ENCODE assay signal across 7 mouse cellular contexts in genomic region chr8:91801241-91801811, GRCm38 (mm10). TPM values are rescaled to one million over a fixed set of nuclear protein-coding genes. Genes with fewer than 3 reads are reported as not detected.
A peak's percentile ranks its signal among the peaks of the same experiment; 100 is the strongest.
DNase-seq lines count a peak whose midpoint lies in the region; ATAC-seq and TF ChIP-seq lines count a peak whose summit lies in the region.

No protein-coding gene starts in this region.

- no peaks in the 10 kb centered on the region for H3K9me3 ChIP-seq in hindbrain, postnatal 0 days (ENCODE audit: low read length)
- H3K9me3 ChIP-seq in liver, embryonic 14.5 days (ENCODE audit: control insufficient read depth, low read length), result no peaks in the 10 kb centered on the region
- H3K9me3 ChIP-seq in neural tube, embryonic 12.5 days, result no peaks in the 10 kb centered on the region

- peak; percentile 89 for DNase-seq in adrenal gland, adult 2 months
- DNase-seq in cerebellum, adult 9-10 months, result peak; percentile 60
- DNase-seq in gastrocnemius, adult 2 months, result peak; percentile 78
- DNase-seq in hindbrain, postnatal 0 days (ENCODE audit: low spot score), result peak; percentile 80
- no peak for DNase-seq in liver, embryonic 14.5 days (ENCODE audit: low read depth in 3 of 3, low spot score in 3 of 3)
- no peak for DNase-seq in right cerebral cortex, postnatal 10 days (ENCODE audit: low spot score in 2 of 2)

- ATAC-seq in hindbrain, postnatal 0 days, result peak; percentile 85
- peak; percentile 43; the same call in 1 of the 2 replicates for ATAC-seq in liver, embryonic 14.5 days (ENCODE audit: insufficient read depth)
- ATAC-seq in neural tube, embryonic 12.5 days (ENCODE audit: low FRiP score, low read depth), result peak; percentile 87

- intact Hi-C loops in gastrocnemius, adult 2 months (cut with DNase I), result no loop called here

- no peaks in the 10 kb centered on the region for H3K36me3 ChIP-seq in hindbrain, postnatal 0 days (ENCODE audit: insufficient read depth, low read length)
- H3K36me3 ChIP-seq in liver, embryonic 14.5 days (replicated peaks; ENCODE audit: control insufficient read depth, insufficient read depth, low read depth), result no peaks in the 10 kb centered on the region
- no peaks in the 10 kb centered on the region; the same call in 1 of the 2 replicates for H3K36me3 ChIP-seq in neural tube, embryonic 12.5 days

- peak overlapping the region; percentile 81 for H3K27ac ChIP-seq in gastrocnemius, adult 2 months
- peak overlapping the region; percentile 57 for H3K27ac ChIP-seq in hindbrain, postnatal 0 days
- H3K27ac ChIP-seq in liver, embryonic 14.5 days, result no peak overlapping the region
- peak overlapping the region; percentile 78 for H3K27ac ChIP-seq in neural tube, embryonic 12.5 days

- H3K4me1 ChIP-seq in hindbrain, postnatal 0 days (ENCODE audit: insufficient read depth, low read length), result peaks cover 11% of the 10 kb centered on the region; the same call in 1 of the 2 replicates
- H3K4me1 ChIP-seq in liver, embryonic 14.5 days (replicated peaks; ENCODE audit: control insufficient read depth in 2 of 2, insufficient read depth in 2 of 2, low read length in 1 of 2), result no peaks in the 10 kb centered on the region
- H3K4me1 ChIP-seq in neural tube, embryonic 12.5 days, result peaks cover 85% of the 10 kb centered on the region

- no peak for TF ChIP-seq CTCF in gastrocnemius, adult 2 months (IDR thresholded peaks at IDR 0.05)
- no peak for TF ChIP-seq CTCF in hindbrain, postnatal 0 days (IDR thresholded peaks at IDR 0.05; ENCODE audit: low read depth)
- no peak for TF ChIP-seq CTCF in liver, embryonic 14.5 days (IDR thresholded peaks at IDR 0.05; ENCODE audit: low read depth)

- 2% methylated on average over 55 of the region's 57 CpGs for WGBS in hindbrain, postnatal 0 days
- WGBS in liver, embryonic 14.5 days (ENCODE audit: insufficient replicate concordance), result under 1% methylated on average over 44 of the region's 57 CpGs
- WGBS in neural tube, embryonic 12.5 days, result under 1% methylated on average over 55 of the region's 57 CpGs

- TF ChIP-seq EP300 in liver, embryonic 14.5 days (IDR thresholded peaks at IDR 0.05; ENCODE audit: low read depth), result no peak

- H3K4me2 ChIP-seq in hindbrain, postnatal 0 days (ENCODE audit: low read depth, low read length), result peak overlapping the region; percentile 64
- peak overlapping the region; percentile 57 for H3K4me2 ChIP-seq in liver, embryonic 14.5 days (ENCODE audit: low read depth)
- H3K4me2 ChIP-seq in neural tube, embryonic 12.5 days (replicated peaks), result peak overlapping the region; percentile 84

- H3K27me3 ChIP-seq in hindbrain, postnatal 0 days (ENCODE audit: insufficient read depth, low read length), result peaks cover 45% of the 10 kb centered on the region
- H3K27me3 ChIP-seq in liver, embryonic 14.5 days (ENCODE audit: control insufficient read depth, insufficient read depth, low read length), result peaks cover 100% of the 10 kb centered on the region
- peaks cover 63% of the 10 kb centered on the region for H3K27me3 ChIP-seq in neural tube, embryonic 12.5 days (replicated peaks)

- peak overlapping the region; percentile 51 for H3K9ac ChIP-seq in hindbrain, postnatal 0 days (replicated peaks; ENCODE audit: low read length)
- no peak overlapping the region for H3K9ac ChIP-seq in liver, embryonic 14.5 days (replicated peaks)
- H3K9ac ChIP-seq in neural tube, embryonic 12.5 days, result peak overlapping the region; percentile 90

- peak overlapping the region; percentile 73 for H3K4me3 ChIP-seq in gastrocnemius, adult 2 months
- peak overlapping the region; percentile 43 for H3K4me3 ChIP-seq in hindbrain, postnatal 0 days (ENCODE audit: low read length)
- H3K4me3 ChIP-seq in liver, embryonic 14.5 days (ENCODE audit: insufficient read depth in 1 of 2, low read depth in 2 of 2, low read length in 2 of 2), result peak overlapping the region; percentile 30 to 36
- H3K4me3 ChIP-seq in neural tube, embryonic 12.5 days, result peak overlapping the region; percentile 63

RNA-seq across cellular contexts. Expression of gene Irx3, which starts 0.5 kb away (rescaled TPM):
- 10 to 100 TPM in 1 of 2 experiments, 1 to 10 TPM in 1; 7.4 to 14.6 TPM for total RNA-seq in adrenal gland, adult 2 months (2021)
- polyA plus RNA-seq in adrenal gland, adult 2 months (2012; rRNA removed), result 28.8 and 33.6 TPM in 2 replicates
- 1 to 10 TPM; 1.4 to 4.2 TPM for total RNA-seq in gastrocnemius, adult 2 months (2021)
- total RNA-seq in hindbrain, postnatal 0 days (2014; rRNA removed), result 17.1 and 22.9 TPM in 2 replicates
- 11.3 and 11.7 TPM in 2 replicates for polyA plus RNA-seq in hindbrain, postnatal 0 days (2015; fragmentation: Nextera tagmentation; extraction: Ambion mirVana)
- polyA plus RNA-seq in liver, embryonic 14.5 days (2012; rRNA removed), result 0.03 and 0.05 TPM in 2 replicates
- 0.04 TPM in 1 of 2 replicates, not detected in the other for polyA plus RNA-seq in liver, embryonic 14.5 days (2014; fragmentation: Nextera tagmentation; extraction: Ambion mirVana)
- 20.3 and 23.4 TPM in 2 replicates for polyA plus RNA-seq in neural tube, embryonic 12.5 days (2016; fragmentation: Nextera tagmentation; extraction: Ambion mirVana)

Comparison
In these comparisons a context has a peak if more than half of its experiments do, and no peak if none do; other contexts are left out.
1. DNase-seq: peak in adrenal gland, adult 2 months (single experiment), cerebellum, adult 9-10 months (single experiment), gastrocnemius, adult 2 months (single experiment) and hindbrain, postnatal 0 days (single experiment); none in liver, embryonic 14.5 days (0 of 3) and right cerebral cortex, postnatal 10 days (0 of 2).
2. RNA of gene Irx3, which starts 0.5 kb away (polyA plus RNA-seq): 28.8 to 33.6 TPM in adrenal gland, adult 2 months, 20.3 to 23.4 TPM in neural tube, embryonic 12.5 days and 11.3 to 11.7 TPM in hindbrain, postnatal 0 days; 0.03 to 0.05 TPM in liver, embryonic 14.5 days; every median in the first group is over 10 times any median in the second.
3. Peak in every context shown above with its lines, with median percentiles within 50 percentile points of each other: H3K4me3 ChIP-seq, ATAC-seq and H3K4me2 ChIP-seq.